Mouse (Mus musculus) liver, embryonic 15.5 days (tissue): ENCODE data around the gene Tmem216. TPM values are rescaled to one million over a fixed set of nuclear protein-coding genes. Genes with fewer than 3 reads are reported as not detected.

Source experiments
- ATAC-seq: fragments of 200-750 bp; cut with Nextera tagmentation; 2 replicates; pipeline ENCODE4 v1.8.0; 2017; ENCODE audit warnings: moderate number of reproducible peaks, mild to moderate bottlenecking, moderate library complexity; ENCODE audit not compliant: insufficient read depth
- H3K27ac ChIP-seq: fragments of 300-500 bp; sonication (generic); replicated peaks from 2 replicates; pipeline ENCODE4 v1.5.1; 2015; ENCODE audit warnings: mild to moderate bottlenecking, inconsistent platforms
- H3K27me3 ChIP-seq: fragments of 300-500 bp; sonication (generic); 2 replicates; pipeline ENCODE4 v1.6.1; 2015; ENCODE audit warnings: mild to moderate bottlenecking, inconsistent platforms
- H3K36me3 ChIP-seq: fragments of 300-500 bp; sonication (generic); replicated peaks from 2 replicates; pipeline ENCODE4 v1.6.1; 2015; ENCODE audit warnings: moderate library complexity, mild to moderate bottlenecking, inconsistent platforms
- H3K4me1 ChIP-seq: fragments of 300-500 bp; sonication (generic); replicated peaks from 2 replicates; pipeline ENCODE4 v1.6.1; 2015; ENCODE audit warnings: inconsistent platforms
- H3K4me2 ChIP-seq: fragments of 300-500 bp; sonication (generic); 2 replicates; pipeline ENCODE4 v1.6.1; 2015; ENCODE audit warnings: moderate library complexity, mild to moderate bottlenecking, inconsistent platforms
- H3K4me3 ChIP-seq: fragments of 300-500 bp; sonication (generic); replicated peaks from 2 replicates; pipeline ENCODE4 v1.5.1; 2015; ENCODE audit warnings: mild to moderate bottlenecking, inconsistent platforms
- H3K9ac ChIP-seq: fragments of 300-500 bp; sonication (generic); 2 replicates; pipeline ENCODE4 v1.6.1; 2015; ENCODE audit warnings: moderate library complexity, mild to moderate bottlenecking, inconsistent platforms
- H3K9me3 ChIP-seq: fragments of 300-500 bp; sonication (generic); replicated peaks from 2 replicates; pipeline ENCODE4 v1.6.1; 2016; ENCODE audit warnings: inconsistent platforms
- WGBS: fragments of 180-500 bp; shearing (Covaris S2); methylation state at CpG from one replicate; pipeline ENCODE4 v1.1.7; 2015; ENCODE audit warnings: mixed read lengths; ENCODE audit not compliant: insufficient replicate concordance; 5-methylcytosine and 5-hydroxymethylcytosine counted together
- polyA plus RNA-seq: library from polyadenylated mRNA; unstranded; fragments of >200 nt; fragmentation: Nextera tagmentation; extraction: Ambion mirVana; gene quantifications from 2 replicates; pipeline ENCODE4 v1.2.1, GENCODE M21; 2015

Tmem216 gene
- polyA plus RNA-seq, 1 experiment from 2014 or later: 12.1 TPM

- H3K9ac ChIP-seq: 0 out of 2 replicates have a peak overlapping the region, but pooled peaks have one; percentile 18
- H3K4me2 ChIP-seq: no peak overlapping the region
- WGBS: 31% methylated on average over 5 of the region's 5 CpGs
- no peak overlapping the region for H3K4me3 ChIP-seq
- H3K4me1 ChIP-seq: peaks cover 53% of the 10 kb centered on the region
- ATAC-seq: no peak
- no peaks in the 10 kb centered on the region for H3K27me3 ChIP-seq
- H3K36me3 ChIP-seq: peaks cover 54% of the 10 kb centered on the region
- peak overlapping the region; percentile 53 for H3K27ac ChIP-seq
- H3K9me3 ChIP-seq: no peaks in the 10 kb centered on the region
Measured at GRCm38 (mm10) chr19:10589127-10589857, 33.3 kb upstream of the Tmem216 start.

GRCm38 (mm10) chr19:10587231-10587630 is 31.2 kb upstream of the Tmem216 start:
- WGBS: 70% methylated on average over 8 of the region's 8 CpGs
- H3K4me3 ChIP-seq: no peak overlapping the region
- H3K36me3 ChIP-seq: peaks cover 44% of the 10 kb centered on the region
- H3K9ac ChIP-seq: no peak overlapping the region
- H3K4me2 ChIP-seq: no peak overlapping the region
- no peaks in the 10 kb centered on the region for H3K27me3 ChIP-seq
- H3K4me1 ChIP-seq: peaks cover 37% of the 10 kb centered on the region
- no peak for ATAC-seq
- H3K27ac ChIP-seq: peak overlapping the region; percentile 20; the same call in 1 of the 2 replicates
- H3K9me3 ChIP-seq: no peaks in the 10 kb centered on the region

GRCm38 (mm10) chr19:10585112-10585511 is 29.1 kb upstream of the Tmem216 start:
- H3K27ac ChIP-seq: no peak overlapping the region; the same call in 1 of the 2 replicates
- H3K36me3 ChIP-seq: peaks cover 38% of the 10 kb centered on the region
- WGBS: 65% methylated on average over 8 of the region's 8 CpGs
- H3K9ac ChIP-seq: no peak overlapping the region
- no peak overlapping the region for H3K4me2 ChIP-seq
- H3K27me3 ChIP-seq: no peaks in the 10 kb centered on the region
- peaks cover 28% of the 10 kb centered on the region for H3K4me1 ChIP-seq
- peak; percentile 38; the same call in 1 of the 2 replicates for ATAC-seq
- H3K9me3 ChIP-seq: no peaks in the 10 kb centered on the region
- no peak overlapping the region for H3K4me3 ChIP-seq

- ATAC-seq: no peak
- H3K9ac ChIP-seq: no peak overlapping the region
- H3K4me2 ChIP-seq: no peak overlapping the region
- 62% methylated on average over 7 of the region's 7 CpGs for WGBS
- H3K27ac ChIP-seq: no peak overlapping the region
- H3K4me3 ChIP-seq: no peak overlapping the region
- peaks cover 30% of the 10 kb centered on the region for H3K36me3 ChIP-seq
- H3K4me1 ChIP-seq: peaks cover 31% of the 10 kb centered on the region
- H3K27me3 ChIP-seq: no peaks in the 10 kb centered on the region
- H3K9me3 ChIP-seq: no peaks in the 10 kb centered on the region
Measured at GRCm38 (mm10) chr19:10583550-10584146, 27.6 kb upstream of the Tmem216 start.

GRCm38 (mm10) chr19:10581984-10582383 is 25.9 kb upstream of the Tmem216 start:
- 67% methylated on average over 6 of the region's 6 CpGs for WGBS
- Histone ChIP-seq H3K9me3 (no peaks in the 10 kb centered on the region), H3K4me3 (no peak overlapping the region), H3K4me1 (peaks cover 32% of the 10 kb centered on the region), H3K36me3 (peaks cover 20% of the 10 kb centered on the region), H3K9ac (no peak overlapping the region), H3K27me3 (no peaks in the 10 kb centered on the region), H3K4me2 (no peak overlapping the region), H3K27ac (no peak overlapping the region)
- ATAC-seq: no peak

- Histone ChIP-seq H3K27me3 (no peaks in the 10 kb centered on the region), H3K4me2 (no peak overlapping the region), H3K36me3 (peaks cover 20% of the 10 kb centered on the region), H3K9me3 (no peaks in the 10 kb centered on the region), H3K4me3 (no peak overlapping the region), H3K27ac (no peak overlapping the region; the same call in 1 of the 2 replicates), H3K4me1 (peaks cover 34% of the 10 kb centered on the region), H3K9ac (no peak overlapping the region)
- WGBS: 45% methylated on average over 3 of the region's 3 CpGs
- no peak for ATAC-seq
Measured at GRCm38 (mm10) chr19:10580761-10581160, 24.7 kb upstream of the Tmem216 start.

- no peaks in the 10 kb centered on the region for H3K27me3 ChIP-seq
- no peak for ATAC-seq
- H3K4me3 ChIP-seq: no peak overlapping the region
- no peak overlapping the region for H3K9ac ChIP-seq
- H3K36me3 ChIP-seq: peaks cover 19% of the 10 kb centered on the region
- no peaks in the 10 kb centered on the region for H3K9me3 ChIP-seq
- 65% methylated on average over 3 of the region's 3 CpGs for WGBS
- H3K27ac ChIP-seq: no peak overlapping the region; the same call in 1 of the 2 replicates
- peaks cover 32% of the 10 kb centered on the region for H3K4me1 ChIP-seq
- H3K4me2 ChIP-seq: no peak overlapping the region
Measured at GRCm38 (mm10) chr19:10580102-10580501, 24.1 kb upstream of the Tmem216 start.

- H3K4me1 ChIP-seq: peaks cover 30% of the 10 kb centered on the region
- peak within 1 kb of the TSS; percentile 83 for H3K4me2 ChIP-seq
- no peaks in the 10 kb centered on the region for H3K9me3 ChIP-seq
- no peaks in the 10 kb centered on the region for H3K27me3 ChIP-seq
- H3K4me3 ChIP-seq: peak within 1 kb of the TSS; percentile 76
- H3K27ac ChIP-seq: peak within 1 kb of the TSS; percentile 86
- under 1% methylated on average over 44 of the region's 44 CpGs for WGBS
- ATAC-seq: peak; percentile 92
- peak within 1 kb of the TSS; percentile 84 for H3K9ac ChIP-seq
- H3K36me3 ChIP-seq: peaks cover 34% of the 10 kb centered on the region
Measured at GRCm38 (mm10) chr19:10576690-10577561, 20.9 kb upstream of the Tmem216 start, which contains the start of the genes Cyb561a3 and Tmem138. Gene Cyb561a3, plus strand, starts transcription at chr19:10577172. Gene Tmem138, minus strand, starts transcription at chr19:10577362.

GRCm38 (mm10) chr19:10569627-10570026 is 13.6 kb upstream of the Tmem216 start:
- WGBS: 76% methylated on average over 6 of the region's 6 CpGs
- Histone ChIP-seq H3K4me3 (no peak overlapping the region), H3K9me3 (no peaks in the 10 kb centered on the region), H3K4me1 (0 out of 2 replicates have a peak, but pooled peaks cover 5% of the 10 kb centered on the region), H3K9ac (no peak overlapping the region), H3K4me2 (no peak overlapping the region), H3K36me3 (peaks cover 38% of the 10 kb centered on the region), H3K27me3 (no peaks in the 10 kb centered on the region), H3K27ac (no peak overlapping the region)
- no peak for ATAC-seq

- H3K27me3 ChIP-seq: no peaks in the 10 kb centered on the region
- no peak overlapping the region for H3K27ac ChIP-seq
- ATAC-seq: peak; percentile 37; the same call in 1 of the 2 replicates
- 44% methylated on average over 4 of the region's 4 CpGs for WGBS
- H3K4me1 ChIP-seq: peaks cover 5% of the 10 kb centered on the region; the same call in 1 of the 2 replicates
- H3K9me3 ChIP-seq: no peaks in the 10 kb centered on the region
- H3K4me3 ChIP-seq: no peak overlapping the region
- H3K4me2 ChIP-seq: no peak overlapping the region
- H3K36me3 ChIP-seq: no peaks in the 10 kb centered on the region
- no peak overlapping the region for H3K9ac ChIP-seq
Measured at GRCm38 (mm10) chr19:10565217-10565616, 9.2 kb upstream of the Tmem216 start.
